In the genomic region with DNA sequence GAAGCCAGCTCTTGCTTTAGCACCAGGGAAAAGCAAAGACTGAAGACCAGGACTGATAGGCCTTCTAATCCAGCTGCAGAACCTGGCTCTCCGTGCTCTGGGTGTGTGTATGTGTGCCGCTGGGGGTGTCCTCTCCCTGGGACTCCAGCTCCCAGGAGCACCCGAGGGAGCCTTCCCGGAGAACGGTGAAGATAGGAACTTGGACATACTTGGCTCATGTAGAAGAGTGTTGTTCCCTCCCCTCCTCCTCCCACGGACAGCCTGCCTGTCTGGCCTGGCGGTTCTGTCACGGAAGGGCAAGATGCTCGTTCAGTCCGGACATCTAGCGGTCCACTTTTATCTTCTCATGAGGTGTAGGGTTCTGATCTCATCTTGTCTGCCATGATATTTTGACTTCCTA, we compare ENCODE assay signal across 17 mouse cellular contexts.
DNase-seq lines count a peak whose midpoint lies in the region; ATAC-seq and TF ChIP-seq lines count a peak whose summit lies in the region.
"Had no signal": no experiment of that assay in that cellular context is flagged by ENCODE, and none has a peak within 500 bp of the region (broad histone marks: within the 10 kb centered on the region; RNA-seq: fewer than 3 reads in every experiment).

No protein-coding gene starts in this region.

- no peaks in the 10 kb centered on the region for H3K36me3 ChIP-seq in kidney, adult 2 months (ENCODE audit: control insufficient read depth, insufficient read depth, low read length)
- no peaks in the 10 kb centered on the region for H3K36me3 ChIP-seq in heart, embryonic 13.5 days
- no peaks in the 10 kb centered on the region for H3K36me3 ChIP-seq in limb, embryonic 13.5 days
- H3K36me3 ChIP-seq: midbrain, embryonic 12.5 days; neural tube, embryonic 13.5 days had no signal

- peak; percentile 17 to 18 for DNase-seq in heart, adult 18-20 months
- DNase-seq in heart, adult 8-10 months (ENCODE audit: low spot score) = no peak
- DNase-seq in kidney, postnatal 10 days = peak; percentile 21
- no peak for DNase-seq in kidney, adult 2 months
- no peak for DNase-seq in adrenal gland, adult 8-10 months
- DNase-seq in layer of hippocampus, postnatal 14 days (ENCODE audit: low spot score in 2 of 2) = no peak
- DNase-seq: cerebellum, postnatal 25 days; gastrocnemius, postnatal 10 days; liver; lung, postnatal 10 days; right cerebral cortex, postnatal 14 days had no signal

- no peak for TF ChIP-seq POLR2A in kidney, adult 2 months (IDR thresholded peaks at IDR 0.05; ENCODE audit: low read depth, low read length)

- H3K27ac ChIP-seq in kidney, adult 2 months (ENCODE audit: insufficient read depth, low read depth, low read length) = no peak overlapping the region
- no peak overlapping the region for H3K27ac ChIP-seq in heart, embryonic 13.5 days (replicated peaks)
- H3K27ac ChIP-seq in limb, embryonic 13.5 days = no peak overlapping the region
- H3K27ac ChIP-seq: hindbrain, embryonic 14.5 days; neural tube, embryonic 13.5 days had no signal

- H3K27me3 ChIP-seq in kidney, adult 2 months (replicated peaks; ENCODE audit: control insufficient read depth, insufficient read depth, low read length) = no peaks in the 10 kb centered on the region
- H3K27me3 ChIP-seq in heart, embryonic 13.5 days (replicated peaks) = peaks cover 4% of the 10 kb centered on the region; the same call in 1 of the 2 replicates
- H3K27me3 ChIP-seq in limb, embryonic 13.5 days = peaks cover 19% of the 10 kb centered on the region

- peak overlapping the region; percentile 77 for H3K4me2 ChIP-seq in heart, embryonic 13.5 days
- H3K4me2 ChIP-seq in limb, embryonic 13.5 days (replicated peaks) = peak overlapping the region; percentile 69

- no peaks in the 10 kb centered on the region for H3K9me3 ChIP-seq in heart, embryonic 13.5 days
- no peaks in the 10 kb centered on the region for H3K9me3 ChIP-seq in limb, embryonic 13.5 days
- H3K9me3 ChIP-seq: midbrain, embryonic 12.5 days; neural tube, embryonic 13.5 days had no signal

- H3K4me1 ChIP-seq in kidney, adult 2 months (ENCODE audit: control insufficient read depth, insufficient read depth, low read length) = 0 out of 2 replicates have a peak, but pooled peaks cover 3% of the 10 kb centered on the region
- H3K4me1 ChIP-seq in heart, embryonic 13.5 days = peaks cover 19% of the 10 kb centered on the region; the same call in 1 of the 2 replicates
- peaks cover 37% of the 10 kb centered on the region for H3K4me1 ChIP-seq in limb, embryonic 13.5 days

- ATAC-seq in heart, embryonic 13.5 days (ENCODE audit: extremely low read depth, insufficient number of reproducible peaks, low FRiP score, low TSS enrichment) = no peak
- no peak for ATAC-seq in limb, embryonic 13.5 days (ENCODE audit: low FRiP score, low read depth)
- ATAC-seq: Patski had no signal

- TF ChIP-seq CTCF in kidney, adult 2 months (conservative IDR thresholded peaks at IDR 0.05; ENCODE audit: insufficient read depth, insufficient read length, low read depth, low read length) = no peak

- WGBS in kidney, adult 2 months = 53% methylated on average over 11 of the region's 11 CpGs
- WGBS in heart, embryonic 13.5 days = 55% methylated on average over 11 of the region's 11 CpGs
- WGBS in limb, embryonic 13.5 days = 49% methylated on average over 11 of the region's 11 CpGs

- H3K9ac ChIP-seq in heart, embryonic 13.5 days = no peak overlapping the region
- H3K9ac ChIP-seq in limb, embryonic 13.5 days = no peak overlapping the region
- H3K9ac ChIP-seq: midbrain, embryonic 12.5 days had no signal

- H3K4me3 ChIP-seq in kidney, adult 2 months (ENCODE audit: insufficient read depth, low read depth, low read length) = no peak overlapping the region
- H3K4me3 ChIP-seq in heart, embryonic 13.5 days = peak overlapping the region; percentile 52; the same call in 1 of the 2 replicates
- H3K4me3 ChIP-seq in limb, embryonic 13.5 days = no peak overlapping the region

Comparison
In these comparisons a context has a peak if more than half of its experiments do, and no peak if none do; other contexts are left out.
1. DNase-seq: peak in heart, adult 18-20 months (2 of 2) and kidney, postnatal 10 days (single experiment); none in heart, adult 8-10 months (single experiment), kidney, adult 2 months (single experiment), adrenal gland, adult 8-10 months (single experiment) and layer of hippocampus, postnatal 14 days (0 of 2).